Mouse (Mus musculus): ENCODE measurements around the gene Pkn2. TPM values are rescaled to one million over a fixed set of nuclear protein-coding genes. Genes with fewer than 3 reads are reported as not detected.

Gene Pkn2
- total and polyA plus RNA-seq, 2 experiments from 2014 or later = 18.4 to 34.5 TPM

DNA sequence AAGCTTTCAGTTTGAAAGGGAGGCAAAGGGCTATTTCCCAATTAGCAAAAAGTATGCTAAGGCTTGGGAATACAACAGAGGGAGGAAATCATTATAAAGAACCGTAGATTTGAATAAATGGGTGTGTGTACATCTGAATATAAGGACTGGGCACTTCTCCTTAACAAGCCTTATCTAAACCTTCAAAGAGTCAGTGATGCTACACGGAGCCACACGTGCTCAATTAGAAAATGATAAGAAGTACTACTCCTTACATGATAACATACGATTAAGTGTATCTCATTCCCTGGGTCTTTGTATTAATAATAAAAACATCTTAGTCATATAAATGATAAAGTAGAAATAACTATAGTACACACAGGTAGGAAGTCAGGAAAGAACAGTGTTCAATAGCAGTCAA lies 47.0 kb downstream of the Pkn2 start:
- Histone ChIP-seq H3K4me1 (ENCODE audit: insufficient read depth) (no peaks in the 10 kb centered on the region), H3K4me2 (ENCODE audit: low read depth) (no peak overlapping the region), H3K27me3 (ENCODE audit: insufficient read depth, low read length) (no peaks in the 10 kb centered on the region), H3K9ac (no peak overlapping the region), H3K27ac (ENCODE audit: low read depth, low read length) (no peak overlapping the region), H3K4me3 (ENCODE audit: low read depth, low read length) (no peak overlapping the region), H3K36me3 (ENCODE audit: insufficient read depth) (peaks cover 5% of the 10 kb centered on the region; the same call in 1 of the 2 replicates), H3K9me3 (ENCODE audit: low read length) (no peaks in the 10 kb centered on the region)
- ATAC-seq (no peak), DNase-seq (no peak)
- no peak for TF ChIP-seq CTCF (IDR thresholded peaks at IDR 0.05; ENCODE audit: low read depth)
- 93% methylated on average over 4 of the region's 4 CpGs for WGBS

DNA sequence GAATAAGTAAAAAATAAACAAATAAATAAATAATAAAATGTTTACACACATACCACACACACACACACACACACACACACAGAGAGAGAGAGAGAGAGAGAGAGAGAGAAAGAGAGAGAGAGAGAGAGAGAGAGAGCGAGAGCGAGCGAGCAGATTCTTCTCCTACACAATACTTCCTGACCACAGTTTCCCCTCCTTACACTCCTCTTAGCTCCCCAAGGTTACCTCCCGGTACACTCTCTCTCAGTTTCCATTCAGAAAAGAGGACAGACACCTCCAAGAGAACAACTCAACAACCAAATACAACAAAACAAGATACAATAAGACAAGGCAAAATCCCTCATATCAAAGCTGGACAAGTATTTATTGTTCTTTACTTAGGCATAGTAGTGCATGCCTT lies 47.8 kb downstream of the Pkn2 start:
- Histone ChIP-seq H3K9ac (no peak overlapping the region), H3K4me2 (ENCODE audit: low read depth) (no peak overlapping the region), H3K27me3 (ENCODE audit: insufficient read depth, low read length) (no peaks in the 10 kb centered on the region), H3K9me3 (ENCODE audit: low read length) (no peaks in the 10 kb centered on the region), H3K27ac (ENCODE audit: low read depth, low read length) (no peak overlapping the region), H3K4me1 (ENCODE audit: insufficient read depth) (no peaks in the 10 kb centered on the region), H3K4me3 (ENCODE audit: low read depth, low read length) (no peak overlapping the region), H3K36me3 (ENCODE audit: insufficient read depth) (peaks cover 6% of the 10 kb centered on the region; the same call in 1 of the 2 replicates)
- ATAC-seq = no peak
- no peak for DNase-seq
- TF ChIP-seq CTCF (IDR thresholded peaks at IDR 0.05; ENCODE audit: low read depth) = no peak
- WGBS = 95% methylated on average over 4 of the region's 4 CpGs

DNA sequence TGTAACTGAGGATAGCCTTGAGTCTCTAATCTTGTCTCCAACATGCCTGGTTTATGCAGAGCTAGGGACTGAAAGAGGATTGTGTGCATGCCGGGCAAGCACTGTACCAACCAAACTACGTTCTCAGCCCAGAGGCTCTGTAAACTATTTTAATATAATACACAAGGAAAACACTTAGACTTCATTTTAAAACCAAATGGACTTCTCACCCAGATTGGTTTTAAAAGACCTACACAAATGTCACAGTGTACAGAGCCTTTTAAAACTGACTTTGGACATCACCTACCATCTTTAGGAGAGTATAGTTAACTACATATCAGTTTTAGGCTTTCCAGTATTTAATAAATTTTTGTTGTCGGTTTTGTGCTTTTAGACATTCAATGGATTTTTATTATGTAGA lies 48.9 kb downstream of the Pkn2 start:
- Histone ChIP-seq H3K4me1 (ENCODE audit: insufficient read depth) (no peaks in the 10 kb centered on the region), H3K27ac (ENCODE audit: low read depth, low read length) (no peak overlapping the region), H3K4me2 (ENCODE audit: low read depth) (no peak overlapping the region), H3K4me3 (ENCODE audit: low read depth, low read length) (no peak overlapping the region), H3K9me3 (ENCODE audit: low read length) (no peaks in the 10 kb centered on the region), H3K27me3 (ENCODE audit: insufficient read depth, low read length) (no peaks in the 10 kb centered on the region), H3K36me3 (ENCODE audit: insufficient read depth) (peaks cover 12% of the 10 kb centered on the region), H3K9ac (no peak overlapping the region)
- 86% methylated on average over 3 of the region's 3 CpGs for WGBS
- DNase-seq (no peak), ATAC-seq (no peak)
- TF ChIP-seq CTCF (IDR thresholded peaks at IDR 0.05; ENCODE audit: low read depth) = no peak

DNA sequence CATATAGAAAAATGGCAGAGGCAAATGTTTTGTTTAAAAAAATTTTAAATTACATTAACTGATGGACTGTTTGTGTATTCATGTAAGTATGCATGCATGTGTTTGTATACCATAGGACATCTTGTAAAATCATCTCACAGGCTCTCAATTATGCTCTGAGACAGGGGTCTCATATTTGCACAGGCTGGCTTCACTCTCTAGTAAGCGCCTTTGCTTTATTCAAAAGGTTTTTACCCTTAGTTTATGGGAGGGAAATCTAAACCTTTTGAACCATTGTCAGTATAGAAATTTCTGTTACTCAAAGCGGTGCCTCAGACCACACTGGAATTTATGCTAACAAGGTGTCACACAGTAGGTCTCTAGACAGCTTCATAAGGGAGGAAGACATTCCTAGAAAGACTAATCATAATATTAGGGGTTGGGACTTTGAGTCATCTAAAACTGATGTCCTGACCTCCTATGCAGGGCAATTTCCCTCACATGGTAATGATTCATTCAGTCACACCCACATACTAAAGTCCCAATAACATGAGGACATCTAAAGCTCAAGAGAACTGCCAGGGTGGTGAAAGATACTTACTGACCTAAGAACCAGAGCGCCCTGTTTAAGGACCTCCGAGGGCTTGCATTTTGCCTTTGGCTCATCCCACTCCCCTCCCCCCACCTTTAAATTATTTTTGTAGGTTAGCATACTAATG lies 55.2 kb downstream of the Pkn2 start:
- no peaks in the 10 kb centered on the region for H3K27me3 ChIP-seq (ENCODE audit: insufficient read depth, low read length)
- 91% methylated on average over 4 of the region's 4 CpGs for WGBS
- H3K9ac ChIP-seq = no peak overlapping the region
- no peak overlapping the region for H3K27ac ChIP-seq (ENCODE audit: low read depth, low read length)
- DNase-seq = no peak
- H3K36me3 ChIP-seq (ENCODE audit: insufficient read depth) = peaks cover 12% of the 10 kb centered on the region
- H3K9me3 ChIP-seq (ENCODE audit: low read length) = no peaks in the 10 kb centered on the region
- H3K4me2 ChIP-seq (ENCODE audit: low read depth) = no peak overlapping the region
- ATAC-seq = no peak
- no peak for TF ChIP-seq CTCF (IDR thresholded peaks at IDR 0.05; ENCODE audit: low read depth)
- H3K4me1 ChIP-seq (ENCODE audit: insufficient read depth) = no peaks in the 10 kb centered on the region
- no peak overlapping the region for H3K4me3 ChIP-seq (ENCODE audit: low read depth, low read length)

DNA sequence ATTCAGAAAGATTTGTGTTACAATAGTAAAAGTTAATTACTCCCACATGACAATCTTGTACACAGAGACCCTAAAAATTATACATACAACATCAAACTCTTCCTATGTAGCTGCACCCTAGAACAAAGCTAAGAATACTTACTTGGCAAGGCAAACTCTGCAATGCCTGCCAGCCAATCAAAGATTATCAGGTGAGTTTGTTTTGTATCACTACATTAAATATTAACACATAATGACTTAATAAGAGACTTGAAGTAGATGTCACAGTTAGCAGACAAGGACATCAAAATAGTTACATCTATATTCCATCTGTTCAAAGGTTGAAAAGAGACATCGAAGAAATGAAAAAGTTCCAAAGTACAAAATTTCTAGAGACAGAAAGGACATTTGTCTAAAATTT lies 58.2 kb downstream of the Pkn2 start:
- Histone ChIP-seq H3K36me3 (ENCODE audit: insufficient read depth) (peaks cover 15% of the 10 kb centered on the region), H3K4me3 (ENCODE audit: low read depth, low read length) (no peak overlapping the region), H3K4me1 (ENCODE audit: insufficient read depth) (no peaks in the 10 kb centered on the region), H3K27ac (ENCODE audit: low read depth, low read length) (no peak overlapping the region), H3K4me2 (ENCODE audit: low read depth) (no peak overlapping the region), H3K27me3 (ENCODE audit: insufficient read depth, low read length) (no peaks in the 10 kb centered on the region), H3K9me3 (ENCODE audit: low read length) (no peaks in the 10 kb centered on the region), H3K9ac (no peak overlapping the region)
- TF ChIP-seq CTCF (IDR thresholded peaks at IDR 0.05; ENCODE audit: low read depth) = no peak
- DNase-seq (no peak), ATAC-seq (no peak)
- 96% methylated on average over 1 of the region's 1 CpGs for WGBS

DNA sequence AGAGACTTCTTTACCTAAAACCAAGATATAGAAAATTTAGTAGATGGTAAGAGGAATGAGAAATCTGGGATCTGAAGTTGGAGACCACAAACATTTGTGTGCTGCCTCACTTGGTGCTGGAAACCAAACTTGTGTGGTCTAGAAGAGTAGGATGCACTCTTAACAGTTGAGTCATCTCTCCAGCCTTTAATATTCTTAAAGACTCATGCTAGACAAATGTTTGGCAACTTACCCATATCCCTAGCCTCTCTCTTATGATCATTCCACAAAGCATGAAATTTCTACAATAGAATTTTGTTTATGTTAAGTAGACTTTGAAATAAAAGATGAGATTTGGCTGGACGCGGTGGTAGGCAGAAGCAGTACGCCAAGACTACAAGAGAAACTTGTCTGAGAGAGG lies 64.3 kb downstream of the Pkn2 start:
- peaks cover 13% of the 10 kb centered on the region; the same call in 1 of the 2 replicates for H3K36me3 ChIP-seq (ENCODE audit: insufficient read depth)
- no peak overlapping the region for H3K4me2 ChIP-seq (ENCODE audit: low read depth)
- H3K27me3 ChIP-seq (ENCODE audit: insufficient read depth, low read length) = no peaks in the 10 kb centered on the region
- H3K9me3 ChIP-seq (ENCODE audit: low read length) = no peaks in the 10 kb centered on the region
- 95% methylated on average over 3 of the region's 3 CpGs for WGBS
- no peak overlapping the region for H3K9ac ChIP-seq
- no peak overlapping the region for H3K27ac ChIP-seq (ENCODE audit: low read depth, low read length)
- DNase-seq = no peak
- H3K4me3 ChIP-seq (ENCODE audit: low read depth, low read length) = no peak overlapping the region
- TF ChIP-seq CTCF (IDR thresholded peaks at IDR 0.05; ENCODE audit: low read depth) = no peak
- no peak for ATAC-seq
- no peaks in the 10 kb centered on the region for H3K4me1 ChIP-seq (ENCODE audit: insufficient read depth)

DNA sequence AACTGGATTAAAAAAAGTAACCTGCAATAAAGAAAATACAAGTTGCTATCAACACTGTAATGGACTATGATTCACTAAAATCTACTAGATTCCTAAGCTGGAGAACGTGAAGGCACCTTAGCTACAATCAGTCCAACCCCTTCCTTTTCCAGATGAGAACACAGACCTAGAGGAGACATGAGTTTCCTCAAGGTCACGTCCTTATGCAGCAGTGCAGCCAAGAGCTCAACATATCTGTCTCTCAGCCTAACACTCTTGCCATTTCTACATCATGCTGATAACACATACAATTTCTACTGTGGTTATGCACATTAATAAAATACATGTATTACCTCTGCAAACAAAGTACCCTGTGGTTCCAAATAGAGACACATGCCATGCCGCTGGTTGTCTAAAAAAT lies 70.2 kb downstream of the Pkn2 start:
- Histone ChIP-seq H3K36me3 (ENCODE audit: insufficient read depth) (peaks cover 17% of the 10 kb centered on the region; the same call in 1 of the 2 replicates), H3K27ac (ENCODE audit: low read depth, low read length) (no peak overlapping the region), H3K9ac (no peak overlapping the region), H3K4me2 (ENCODE audit: low read depth) (no peak overlapping the region), H3K4me3 (ENCODE audit: low read depth, low read length) (no peak overlapping the region), H3K4me1 (ENCODE audit: insufficient read depth) (no peaks in the 10 kb centered on the region), H3K9me3 (ENCODE audit: low read length) (no peaks in the 10 kb centered on the region), H3K27me3 (ENCODE audit: insufficient read depth, low read length) (no peaks in the 10 kb centered on the region)
- ATAC-seq (no peak), DNase-seq (no peak)
- TF ChIP-seq CTCF (IDR thresholded peaks at IDR 0.05; ENCODE audit: low read depth) = no peak
- WGBS = 90% methylated on average over 3 of the region's 3 CpGs

All from forebrain, postnatal 0 days (tissue).